Mouse (Mus musculus): Measurements from ENCODE around the gene Hoxc10. TPM values are rescaled to one million over a fixed set of nuclear protein-coding genes. Genes with fewer than 3 reads are reported as not detected.

The Hoxc10 gene
- polyA plus RNA-seq, 1 experiment from 2014 or later = 1.3 TPM

DNA sequence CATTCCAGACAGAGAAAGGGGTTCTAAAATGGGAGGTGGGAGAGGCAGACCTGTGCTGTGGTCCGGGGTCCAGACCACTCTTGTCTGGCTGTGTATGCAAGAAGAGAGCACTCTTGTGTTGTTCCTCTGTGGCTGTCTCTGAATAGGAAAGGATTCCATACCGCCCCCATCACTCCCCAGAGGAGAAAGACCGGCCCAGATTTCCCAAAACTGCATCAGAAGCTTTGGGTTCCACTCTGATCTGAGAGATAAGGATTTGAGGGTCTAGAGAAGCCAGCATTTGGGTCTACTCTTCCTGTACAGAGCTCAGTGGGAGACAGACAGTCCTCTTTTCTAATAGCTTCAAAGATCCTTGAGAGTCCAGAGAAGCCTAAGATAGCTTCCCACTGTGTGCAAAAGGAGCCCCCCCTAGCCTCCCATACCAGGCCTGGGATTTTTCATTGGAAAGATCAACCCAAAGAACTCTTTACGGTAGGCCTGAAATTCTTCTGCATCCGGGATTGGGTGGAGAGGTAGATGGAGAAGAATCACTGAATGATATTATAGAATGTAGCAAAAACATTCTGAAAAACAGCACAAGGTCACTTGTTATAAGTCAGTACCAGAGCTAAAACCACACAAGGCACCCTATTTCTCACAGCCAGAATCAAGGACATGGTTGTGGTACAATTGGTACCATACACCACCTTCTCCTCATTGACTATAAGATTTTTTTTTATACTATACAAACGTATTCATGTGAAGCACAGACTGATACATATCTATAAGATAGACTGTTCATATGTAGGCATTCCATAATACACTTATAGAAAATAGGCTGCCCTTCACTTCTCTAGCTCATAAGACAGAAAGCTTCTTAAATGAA lies 43.7 kb upstream of the Hoxc10 start:
- Histone ChIP-seq H3K4me1 (ENCODE audit: control insufficient read depth, insufficient read depth, low read length) (0 out of 2 replicates have a peak, but pooled peaks cover 4% of the 10 kb centered on the region), H3K9ac (ENCODE audit: low read depth, low read length) (no peak overlapping the region), H3K4me3 (ENCODE audit: low read length) (no peak overlapping the region), H3K9me3 (ENCODE audit: control insufficient read depth, low read length) (no peaks in the 10 kb centered on the region), H3K27ac (ENCODE audit: low read length) (no peak overlapping the region), H3K27me3 (replicated peaks; ENCODE audit: control insufficient read depth, insufficient read depth, low read length) (peaks cover 90% of the 10 kb centered on the region), H3K4me2 (ENCODE audit: low read depth, low read length) (no peak overlapping the region), H3K36me3 (ENCODE audit: control insufficient read depth, insufficient read depth, low read length) (no peaks in the 10 kb centered on the region)
- ATAC-seq = no peak
- 12% methylated on average over 6 of the region's 6 CpGs for WGBS

GRCm38 (mm10) chr15:102927032-102927645 lies 39.5 kb upstream of the Hoxc10 start:
- Histone ChIP-seq H3K4me2 (ENCODE audit: low read depth, low read length) (no peak overlapping the region), H3K36me3 (ENCODE audit: control insufficient read depth, insufficient read depth, low read length) (no peaks in the 10 kb centered on the region), H3K9ac (ENCODE audit: low read depth, low read length) (no peak overlapping the region), H3K4me1 (ENCODE audit: control insufficient read depth, insufficient read depth, low read length) (no peaks in the 10 kb centered on the region), H3K9me3 (ENCODE audit: control insufficient read depth, low read length) (no peaks in the 10 kb centered on the region), H3K27me3 (replicated peaks; ENCODE audit: control insufficient read depth, insufficient read depth, low read length) (peaks cover 90% of the 10 kb centered on the region), H3K27ac (ENCODE audit: low read length) (no peak overlapping the region), H3K4me3 (ENCODE audit: low read length) (no peak overlapping the region)
- WGBS = 1% methylated on average over 40 of the region's 40 CpGs
- ATAC-seq = no peak

DNA sequence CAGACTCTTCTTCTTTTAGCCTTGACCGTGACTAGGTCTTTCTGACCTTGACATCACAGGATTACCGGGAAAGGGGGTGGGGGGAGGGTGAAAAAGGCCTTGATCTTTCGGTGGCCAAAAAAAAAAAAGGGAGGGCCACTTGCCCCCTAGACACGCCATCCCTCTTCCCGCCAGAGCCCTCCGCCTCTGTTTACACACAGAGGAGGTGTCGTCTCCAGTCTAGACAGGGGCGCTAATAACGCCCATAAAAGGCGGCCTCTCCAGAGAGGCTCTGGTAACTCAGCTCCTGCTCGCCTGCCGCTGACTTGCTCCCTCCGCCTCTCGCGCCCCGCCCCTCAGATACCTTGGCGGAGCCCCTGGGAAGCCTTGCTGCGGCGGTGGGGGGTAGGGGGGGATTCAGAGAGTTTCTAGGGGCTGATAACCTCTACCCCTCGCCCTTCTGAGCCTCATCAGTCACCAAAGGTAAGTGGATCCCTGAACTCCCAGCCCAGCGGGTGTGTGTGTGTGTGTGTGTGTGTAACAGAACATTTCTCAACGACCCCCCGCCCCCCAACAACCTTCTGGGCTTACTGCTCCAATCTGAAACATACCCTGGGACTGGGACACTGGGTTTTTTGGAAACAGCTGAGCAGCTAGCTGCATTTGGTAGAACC lies 34.8 kb upstream of the Hoxc10 start:
- no peaks in the 10 kb centered on the region for H3K36me3 ChIP-seq (ENCODE audit: control insufficient read depth, insufficient read depth, low read length)
- 2% methylated on average over 23 of the region's 23 CpGs for WGBS
- peaks cover 99% of the 10 kb centered on the region for H3K27me3 ChIP-seq (replicated peaks; ENCODE audit: control insufficient read depth, insufficient read depth, low read length)
- no peak for ATAC-seq
- H3K4me3 ChIP-seq (ENCODE audit: low read length) = no peak overlapping the region
- H3K4me2 ChIP-seq (ENCODE audit: low read depth, low read length) = no peak overlapping the region
- H3K9me3 ChIP-seq (ENCODE audit: control insufficient read depth, low read length) = no peaks in the 10 kb centered on the region
- no peak overlapping the region for H3K9ac ChIP-seq (ENCODE audit: low read depth, low read length)
- H3K4me1 ChIP-seq (ENCODE audit: control insufficient read depth, insufficient read depth, low read length) = no peaks in the 10 kb centered on the region
- no peak overlapping the region for H3K27ac ChIP-seq (ENCODE audit: low read length)

DNA sequence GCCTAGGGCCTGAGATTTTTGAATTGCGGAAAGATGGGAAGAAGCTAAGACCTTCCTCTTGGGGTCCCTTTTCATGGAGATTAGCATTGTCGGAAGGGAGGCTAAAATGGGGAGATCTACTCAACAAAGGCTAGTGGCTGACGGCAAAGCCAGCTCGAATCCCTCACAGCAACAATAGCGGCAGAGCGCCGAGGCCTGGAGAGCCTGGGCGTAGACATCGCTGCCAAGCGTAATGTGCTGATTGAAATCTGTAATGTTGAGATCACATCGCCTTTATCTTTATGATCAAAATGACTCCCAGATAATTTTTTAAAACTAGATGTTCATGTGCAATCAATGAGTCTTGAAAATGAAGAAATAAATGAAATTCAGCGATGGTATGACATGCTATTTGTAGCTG lies 32.2 kb upstream of the Hoxc10 start:
- H3K4me3 ChIP-seq (ENCODE audit: low read length) = no peak overlapping the region
- H3K36me3 ChIP-seq (ENCODE audit: control insufficient read depth, insufficient read depth, low read length) = no peaks in the 10 kb centered on the region
- peaks cover 98% of the 10 kb centered on the region for H3K27me3 ChIP-seq (replicated peaks; ENCODE audit: control insufficient read depth, insufficient read depth, low read length)
- WGBS = 4% methylated on average over 12 of the region's 12 CpGs
- H3K27ac ChIP-seq (ENCODE audit: low read length) = no peak overlapping the region
- ATAC-seq = no peak
- no peak overlapping the region for H3K9ac ChIP-seq (ENCODE audit: low read depth, low read length)
- no peaks in the 10 kb centered on the region for H3K9me3 ChIP-seq (ENCODE audit: control insufficient read depth, low read length)
- no peaks in the 10 kb centered on the region for H3K4me1 ChIP-seq (ENCODE audit: control insufficient read depth, insufficient read depth, low read length)
- no peak overlapping the region for H3K4me2 ChIP-seq (ENCODE audit: low read depth, low read length)

GRCm38 (mm10) chr15:102934897-102935296 lies 31.7 kb upstream of the Hoxc10 start:
- no peak overlapping the region for H3K4me2 ChIP-seq (ENCODE audit: low read depth, low read length)
- no peaks in the 10 kb centered on the region for H3K4me1 ChIP-seq (ENCODE audit: control insufficient read depth, insufficient read depth, low read length)
- H3K9me3 ChIP-seq (ENCODE audit: control insufficient read depth, low read length) = no peaks in the 10 kb centered on the region
- ATAC-seq = no peak
- peak overlapping the region; percentile 13; the same call in 1 of the 2 replicates for H3K4me3 ChIP-seq (ENCODE audit: low read length)
- no peak overlapping the region for H3K27ac ChIP-seq (ENCODE audit: low read length)
- WGBS = 1% methylated on average over 27 of the region's 27 CpGs
- no peak overlapping the region for H3K9ac ChIP-seq (ENCODE audit: low read depth, low read length)
- peaks cover 98% of the 10 kb centered on the region for H3K27me3 ChIP-seq (replicated peaks; ENCODE audit: control insufficient read depth, insufficient read depth, low read length)
- H3K36me3 ChIP-seq (ENCODE audit: control insufficient read depth, insufficient read depth, low read length) = no peaks in the 10 kb centered on the region

DNA sequence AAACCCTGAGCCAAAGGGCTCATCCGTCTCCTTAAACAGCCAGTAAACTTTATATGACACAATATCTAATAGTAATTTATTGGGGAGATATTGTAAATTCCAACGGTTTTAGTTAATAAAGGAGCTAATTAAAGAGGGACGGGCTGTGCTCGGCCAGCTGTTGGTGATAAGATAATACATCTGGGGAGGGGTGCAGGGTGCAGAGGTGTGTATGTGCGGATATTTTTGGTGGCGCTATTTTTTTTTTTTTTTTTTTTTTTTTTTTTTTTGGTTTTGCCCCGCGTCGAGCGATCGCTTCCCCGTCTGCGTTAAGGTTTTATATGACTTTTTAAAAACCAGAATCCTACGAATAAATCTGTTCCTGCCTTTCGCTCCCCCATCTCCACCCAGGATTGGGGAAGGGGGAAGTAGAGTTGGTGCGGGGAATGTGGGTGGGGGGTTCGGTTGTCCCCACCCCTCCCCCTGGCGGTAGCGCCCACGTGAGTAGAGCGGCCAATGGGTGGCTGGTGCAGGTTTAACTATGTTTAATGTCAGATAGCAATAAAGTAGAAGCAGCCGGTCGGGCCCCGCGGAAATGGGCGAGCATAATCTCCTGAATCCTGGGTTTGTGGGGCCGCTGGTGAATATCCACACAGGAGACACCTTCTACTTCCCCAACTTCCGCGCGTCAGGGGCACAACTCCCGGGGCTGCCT lies 30.2 kb upstream of the Hoxc10 start, which contains the start of gene Hoxc12:
Hoxc12 (plus strand) TSS at position 479 of the 694 bp plus-strand sequence.
- Histone ChIP-seq H3K4me3 (ENCODE audit: low read length) (no peak within 1 kb of the TSS; the same call in 1 of the 2 replicates), H3K4me1 (ENCODE audit: control insufficient read depth, insufficient read depth, low read length) (no peaks in the 10 kb centered on the region), H3K4me2 (ENCODE audit: low read depth, low read length) (no peak within 1 kb of the TSS), H3K9me3 (ENCODE audit: control insufficient read depth, low read length) (no peaks in the 10 kb centered on the region), H3K9ac (ENCODE audit: low read depth, low read length) (no peak within 1 kb of the TSS), H3K36me3 (ENCODE audit: control insufficient read depth, insufficient read depth, low read length) (no peaks in the 10 kb centered on the region), H3K27me3 (replicated peaks; ENCODE audit: control insufficient read depth, insufficient read depth, low read length) (peaks cover 98% of the 10 kb centered on the region), H3K27ac (ENCODE audit: low read length) (no peak within 1 kb of the TSS)
- whole genome bisulfite sequencing = 1% methylated on average over 31 of the region's 31 CpGs
- no peak for ATAC-seq

- Histone ChIP-seq H3K9me3 (ENCODE audit: control insufficient read depth, low read length) (no peaks in the 10 kb centered on the region), H3K27me3 (replicated peaks; ENCODE audit: control insufficient read depth, insufficient read depth, low read length) (peaks cover 98% of the 10 kb centered on the region), H3K4me3 (ENCODE audit: low read length) (no peak overlapping the region; the same call in 1 of the 2 replicates), H3K4me1 (ENCODE audit: control insufficient read depth, insufficient read depth, low read length) (no peaks in the 10 kb centered on the region), H3K9ac (ENCODE audit: low read depth, low read length) (no peak overlapping the region), H3K4me2 (ENCODE audit: low read depth, low read length) (no peak overlapping the region), H3K27ac (ENCODE audit: low read length) (no peak overlapping the region), H3K36me3 (ENCODE audit: control insufficient read depth, insufficient read depth, low read length) (no peaks in the 10 kb centered on the region)
- no peak for ATAC-seq
- 2% methylated on average over 50 of the region's 50 CpGs for WGBS
These were observed 29.4 kb upstream of the Hoxc10 start for GRCm38 (mm10) chr15:102937036-102937666.

GRCm38 (mm10) chr15:102939256-102940155 lies 27.1 kb upstream of the Hoxc10 start:
- Histone ChIP-seq H3K27me3 (replicated peaks; ENCODE audit: control insufficient read depth, insufficient read depth, low read length) (peaks cover 93% of the 10 kb centered on the region), H3K9ac (ENCODE audit: low read depth, low read length) (no peak overlapping the region), H3K4me3 (ENCODE audit: low read length) (no peak overlapping the region), H3K9me3 (ENCODE audit: control insufficient read depth, low read length) (no peaks in the 10 kb centered on the region), H3K4me1 (ENCODE audit: control insufficient read depth, insufficient read depth, low read length) (no peaks in the 10 kb centered on the region), H3K27ac (ENCODE audit: low read length) (no peak overlapping the region), H3K36me3 (ENCODE audit: control insufficient read depth, insufficient read depth, low read length) (no peaks in the 10 kb centered on the region), H3K4me2 (ENCODE audit: low read depth, low read length) (no peak overlapping the region)
- no peak for ATAC-seq
- 3% methylated on average over 34 of the region's 34 CpGs for WGBS
